Mouse (Mus musculus) cerebellum, adult (tissue): ENCODE data around the gene Dmrta1.
"Not testable (repeated sequence)": the region's sequence is repeated elsewhere in the genome, so short reads cannot be mapped to it uniquely, and the experiment has no call there.

Source experiments
- ATAC-seq: cut with Nextera tagmentation; 2 replicates; pipeline ENCODE4 v1.9.2; 2017; ENCODE audit warnings: mild to moderate bottlenecking, moderate library complexity, mixed read lengths; ENCODE audit not compliant: insufficient number of reproducible peaks, low FRiP score, low TSS enrichment

Gene Dmrta1

DNA sequence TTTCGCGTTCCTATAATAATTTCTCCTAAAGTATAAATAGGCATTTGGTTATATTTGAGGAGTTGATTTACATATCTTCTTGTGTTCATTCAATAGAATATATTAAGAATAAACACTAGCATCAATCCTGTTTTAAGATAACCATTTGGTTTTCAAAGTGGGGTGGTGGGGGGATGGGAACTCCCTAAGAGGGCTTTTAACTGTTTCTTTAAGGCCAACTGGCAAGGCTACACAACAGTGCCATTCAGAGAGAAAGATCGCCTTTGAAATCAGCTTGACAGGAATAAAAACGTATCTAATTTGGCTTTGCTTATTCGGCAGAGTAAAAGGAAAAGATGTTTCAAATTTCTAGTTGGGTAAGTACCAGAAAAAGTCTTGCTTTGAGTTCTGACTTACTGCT is at the start of gene Dmrta1:
Gene Dmrta1 (plus strand): TSS at position 242 of the 400 bp plus-strand sequence.
- no peak for ATAC-seq

DNA sequence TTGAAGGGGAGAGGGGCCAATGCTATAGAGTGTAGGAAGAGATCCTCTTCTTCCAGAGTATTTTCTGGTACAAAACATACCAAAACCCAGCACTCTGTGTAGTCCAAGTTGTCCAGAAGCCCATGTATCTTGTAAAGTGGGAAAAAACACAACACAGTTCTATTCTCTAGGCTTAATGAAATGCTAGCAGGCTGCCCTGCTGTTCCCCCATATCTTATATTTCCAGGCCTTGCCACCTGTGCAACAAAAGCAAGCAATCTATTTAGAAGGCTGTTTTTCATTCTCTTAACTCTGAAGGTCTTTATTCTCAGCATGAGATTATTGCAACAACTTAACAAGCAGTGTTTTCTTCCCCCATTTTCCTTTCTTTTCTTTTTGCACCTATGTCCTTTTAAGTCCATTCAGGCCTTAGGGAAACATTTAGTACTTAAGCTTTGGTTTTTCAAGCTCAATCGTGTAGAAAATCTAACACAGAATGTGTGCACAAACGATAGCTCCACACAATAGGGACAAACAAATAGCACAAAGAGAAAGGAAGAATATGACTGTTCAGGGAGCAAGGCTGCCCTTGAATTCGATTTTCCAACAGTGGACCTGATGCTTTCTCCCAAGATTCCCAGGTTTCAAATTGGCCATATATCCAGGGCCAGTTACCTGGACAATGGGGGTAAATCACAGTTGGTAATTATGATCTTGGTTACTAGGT is 48.7 kb upstream of the Dmrta1 start:
- ATAC-seq = no peak

DNA sequence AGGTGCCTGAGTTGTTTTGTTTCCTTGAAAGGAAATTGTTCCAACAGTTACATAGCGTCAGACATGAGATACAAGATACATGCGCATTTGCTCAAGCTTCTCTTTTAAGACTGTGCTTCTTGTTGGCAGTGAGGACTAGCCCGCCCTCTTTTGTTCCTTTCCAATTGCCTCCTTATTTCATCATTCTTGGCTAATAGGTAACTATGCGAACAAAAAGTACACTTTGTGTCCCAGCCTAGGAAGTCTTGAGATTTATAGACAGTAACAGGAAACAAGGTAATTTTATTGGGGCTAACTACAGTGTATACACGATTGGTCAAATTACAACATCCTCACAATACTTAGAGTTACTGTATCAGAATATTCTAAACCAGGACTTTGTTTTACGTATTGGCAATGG is 47.7 kb upstream of the Dmrta1 start:
- no peak for ATAC-seq

GRCm38 (mm10) chr4:89638651-89639050 is 40.6 kb upstream of the Dmrta1 start:
- no peak for ATAC-seq

- no peak for ATAC-seq
These were observed 34.8 kb upstream of the Dmrta1 start for GRCm38 (mm10) chr4:89644235-89645115.

DNA sequence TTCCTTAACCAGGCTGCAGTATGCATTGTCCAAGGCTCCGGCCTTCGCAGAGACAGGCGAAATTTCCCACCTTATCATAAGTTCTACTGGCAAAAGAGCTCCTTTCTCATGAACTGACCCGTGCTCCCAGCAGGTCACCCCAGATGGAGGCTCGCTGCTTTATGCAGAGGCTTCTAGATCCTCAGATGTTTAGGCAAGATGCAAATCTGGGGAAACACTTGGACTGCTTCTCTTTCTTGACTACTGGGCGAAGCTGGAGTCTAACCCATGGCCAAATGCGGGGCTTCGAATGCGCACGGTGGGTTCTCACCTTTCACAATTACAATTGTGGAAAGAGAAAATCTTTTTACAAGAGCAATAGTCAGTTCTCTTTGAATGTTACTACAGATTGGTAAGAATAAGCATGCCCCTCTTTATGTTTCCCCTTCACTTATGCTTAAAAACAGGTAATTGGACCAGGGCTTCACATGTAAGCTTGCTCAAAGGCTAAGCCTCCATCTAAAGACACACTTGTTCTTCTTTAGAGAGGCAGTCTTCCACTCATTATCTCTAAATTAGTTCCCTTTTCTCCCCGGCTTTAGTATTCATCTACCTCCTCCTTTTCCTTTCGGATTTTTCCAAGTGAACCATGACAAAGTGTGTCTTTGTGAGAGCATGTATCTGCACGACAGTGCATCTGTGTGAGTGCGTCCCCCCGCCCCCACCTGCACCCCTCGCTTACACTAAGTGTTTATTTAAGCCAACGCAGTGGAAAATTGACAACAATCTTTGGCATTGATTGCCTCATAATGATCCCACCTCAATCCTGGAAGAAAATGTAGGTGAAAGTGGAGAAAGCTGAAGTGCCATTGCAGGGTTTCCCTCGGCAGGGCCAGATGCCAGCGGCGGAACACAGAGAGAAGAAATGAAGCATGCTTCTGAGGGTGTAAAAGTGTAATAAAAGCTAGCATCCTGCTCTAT is 28.6 kb upstream of the Dmrta1 start:
- no peak for ATAC-seq

GRCm38 (mm10) chr4:89651312-89651686 is 27.9 kb upstream of the Dmrta1 start:
- ATAC-seq = no peak

DNA sequence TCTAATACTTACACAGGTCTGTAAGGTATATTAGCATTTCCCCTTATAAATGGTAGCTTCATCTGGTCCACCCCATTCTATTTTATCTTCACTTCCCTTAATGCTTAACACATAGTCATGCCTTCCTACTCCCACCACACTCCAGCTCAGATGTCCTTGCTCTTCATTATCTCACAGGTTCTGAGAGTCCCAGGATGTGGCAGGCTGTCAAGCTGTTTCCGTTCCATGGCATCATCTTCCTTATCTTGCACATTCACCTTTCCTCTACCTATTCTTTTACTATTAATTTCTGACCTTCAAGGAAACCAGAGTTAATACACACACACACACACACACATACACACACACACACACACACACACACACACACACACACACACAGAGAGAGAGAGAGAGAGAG is 27.5 kb upstream of the Dmrta1 start:
- ATAC-seq = no peak

DNA sequence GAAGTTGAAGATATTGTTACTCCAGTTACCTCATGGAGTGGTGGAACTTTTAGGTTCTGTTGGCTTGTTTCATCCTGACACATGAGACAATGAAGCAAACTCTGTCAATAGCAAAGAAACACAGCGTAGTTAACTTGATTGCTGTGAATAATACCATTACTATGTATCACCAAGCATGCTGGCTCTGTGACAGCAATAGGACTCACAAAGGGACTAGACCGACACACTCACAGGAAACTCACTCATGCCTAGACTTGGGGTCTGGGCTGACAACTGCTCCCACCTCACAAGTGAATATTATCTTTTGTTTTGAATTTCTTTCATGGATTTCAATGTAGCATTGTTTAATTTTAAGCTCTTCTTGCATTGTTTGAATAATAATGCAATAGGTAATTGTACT is 15.8 kb upstream of the Dmrta1 start:
- no peak for ATAC-seq

- no peak for ATAC-seq
These were observed 4.5 kb upstream of the Dmrta1 start for GRCm38 (mm10) chr4:89674711-89675110.

DNA sequence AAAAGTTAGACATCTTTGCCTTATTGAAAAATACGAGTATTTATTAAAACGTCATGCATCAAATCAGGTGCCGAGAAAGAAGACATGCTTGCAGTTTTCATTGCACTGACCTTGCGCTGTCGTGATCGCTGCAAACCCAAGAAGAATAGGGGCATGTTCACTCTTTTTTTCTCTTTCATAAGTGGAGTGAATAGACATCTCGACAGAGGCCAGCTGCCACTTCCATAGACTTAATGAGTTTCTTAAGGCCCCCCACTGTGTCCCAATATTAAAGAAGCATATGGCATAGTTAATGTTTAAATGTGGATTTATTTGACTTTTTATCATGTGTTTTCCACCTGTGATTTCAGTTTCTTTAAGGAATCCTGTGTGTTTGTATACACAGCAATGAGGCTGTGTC is 1.3 kb upstream of the Dmrta1 start:
- ATAC-seq = no peak

DNA sequence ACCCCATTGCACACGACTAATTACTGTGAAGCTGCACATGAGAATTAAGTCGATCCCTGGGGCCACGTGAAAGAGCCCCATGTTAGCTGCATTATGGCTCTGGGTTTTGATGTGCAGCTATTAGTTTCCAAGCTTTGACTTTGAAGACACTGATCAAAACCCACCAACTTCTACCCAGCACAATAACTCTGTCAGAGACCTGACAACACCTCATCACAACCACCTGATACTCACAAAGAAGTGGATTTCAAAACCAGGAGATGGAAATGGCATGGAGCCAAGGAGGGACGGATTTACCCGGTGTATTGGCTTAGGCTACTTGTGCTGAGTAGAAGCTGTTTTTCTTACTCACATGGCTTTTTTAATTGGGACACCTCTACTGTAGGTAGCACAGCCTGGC is 523 bp upstream of the Dmrta1 start:
- no peak for ATAC-seq

DNA sequence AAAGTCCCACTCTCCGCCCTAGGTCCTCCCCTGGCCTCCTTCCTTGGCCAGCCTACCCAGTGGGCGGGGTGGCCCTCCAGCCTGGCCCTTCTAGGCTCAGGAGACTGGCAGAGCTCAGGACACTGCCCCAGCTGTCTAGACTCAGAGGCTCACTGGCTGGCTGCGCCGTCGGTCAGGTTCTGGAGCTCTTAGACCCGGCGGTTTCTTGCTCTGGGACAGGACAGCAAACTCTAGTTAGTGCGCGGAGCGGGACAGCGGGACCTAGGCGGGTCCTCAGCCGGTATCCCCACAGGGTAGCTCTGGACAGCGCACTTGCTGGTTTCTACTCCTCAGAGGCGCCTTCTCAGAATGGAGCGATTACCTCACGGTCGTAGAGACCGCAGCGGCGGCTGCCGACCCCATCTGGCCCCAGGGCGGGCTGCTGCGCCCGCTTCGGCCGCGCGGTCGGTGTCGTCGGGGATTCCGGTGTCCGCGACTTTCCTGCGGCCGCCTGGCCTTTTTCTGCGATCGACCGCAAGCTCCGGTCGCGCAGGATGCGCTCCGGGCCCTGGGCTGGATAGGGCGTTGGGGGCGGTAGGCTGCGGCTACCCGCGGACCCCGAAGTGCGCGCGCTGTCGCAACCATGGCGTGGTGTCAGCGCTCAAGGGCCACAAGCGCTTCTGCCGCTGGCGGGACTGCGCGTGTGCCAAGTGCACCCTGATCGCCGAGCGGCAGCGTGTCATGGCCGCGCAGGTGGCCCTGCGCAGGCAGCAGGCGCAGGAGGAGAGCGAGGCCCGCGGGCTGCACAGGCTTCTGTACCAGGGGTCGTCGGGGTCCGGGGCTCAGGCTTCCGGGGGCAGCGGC is 8.9 kb downstream of the Dmrta1 start:
- ATAC-seq = no peak; the same call in 1 of the 2 replicates

GRCm38 (mm10) chr4:89688804-89689497 is 9.7 kb downstream of the Dmrta1 start:
- no peak for ATAC-seq

DNA sequence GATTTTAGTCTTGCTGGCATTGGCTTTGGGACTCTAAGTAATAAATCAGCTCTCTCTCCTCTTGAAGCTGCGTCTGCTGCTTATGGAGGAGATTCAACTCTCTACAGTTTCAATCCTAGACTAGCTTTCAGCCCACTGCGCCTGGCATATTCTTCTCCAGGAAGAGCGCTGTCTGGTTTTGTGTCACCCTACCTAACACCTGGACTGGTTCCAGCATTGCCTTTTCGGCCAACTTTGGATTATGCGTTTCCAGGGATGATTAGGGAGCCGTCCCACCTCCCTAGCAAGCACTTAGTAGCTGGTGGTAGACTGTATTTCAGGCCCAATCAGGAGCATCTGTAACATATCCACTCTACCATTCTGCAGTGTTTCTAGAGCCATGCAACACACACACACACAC is 12.7 kb downstream of the Dmrta1 start:
- no peak for ATAC-seq

- ATAC-seq = no peak
These were observed 13.5 kb downstream of the Dmrta1 start for GRCm38 (mm10) chr4:89692780-89693179.

DNA sequence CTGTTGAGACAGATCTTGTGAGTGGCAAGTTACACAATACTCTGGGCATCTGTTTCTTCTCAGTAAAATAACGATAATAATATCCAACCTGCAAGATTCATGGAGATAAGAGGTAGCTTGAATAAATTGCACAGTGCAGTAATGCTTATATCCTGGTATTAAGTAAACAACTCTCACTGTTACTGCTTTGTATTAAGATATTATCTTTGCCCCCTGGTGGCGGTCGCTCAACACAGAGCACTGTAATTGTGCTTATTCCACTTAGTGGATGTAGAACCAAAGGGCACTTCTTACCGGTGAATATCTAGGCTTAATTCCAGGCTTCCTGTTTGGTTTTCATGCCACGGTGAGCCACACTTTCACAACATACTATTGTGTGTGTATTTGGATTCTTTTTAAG is 16.4 kb downstream of the Dmrta1 start:
- ATAC-seq = no peak

DNA sequence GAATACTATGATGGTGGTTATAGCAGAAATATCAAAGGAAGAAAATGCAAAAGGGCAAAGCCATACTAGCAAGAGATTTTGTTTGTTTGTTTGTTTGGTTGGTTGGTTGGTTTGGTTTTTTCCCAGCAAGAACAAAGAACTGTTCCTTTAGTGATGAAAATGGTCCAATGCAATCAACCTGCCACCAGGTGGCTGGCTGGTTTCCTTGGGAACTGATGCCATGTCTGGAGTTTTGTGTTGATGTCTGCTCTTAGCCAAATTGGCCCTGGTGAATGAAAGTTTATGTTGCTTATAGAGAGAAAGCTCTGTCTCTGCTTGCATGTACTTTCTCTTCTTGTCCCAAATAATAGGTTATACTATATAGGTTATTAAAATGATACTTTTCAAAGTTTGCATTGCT is 18.7 kb downstream of the Dmrta1 start:
- ATAC-seq = no peak

- ATAC-seq = not testable (repeated sequence)
These were observed 44.4 kb downstream of the Dmrta1 start for GRCm38 (mm10) chr4:89723526-89724190.
